Mouse (Mus musculus) megakaryocyte, embryonic 14.5 days (primary cell): ENCODE results near the gene Rex1bd.

Experiments used
- FLI1 ChIP-seq: IDR thresholded peaks from 2 replicates; pipeline ENCODE4 v1.6.1; 2012; ENCODE audit warnings: low read length, inconsistent platforms, mixed read lengths
- GATA1 ChIP-seq: IDR thresholded peaks from 3 replicates; pipeline ENCODE4 v1.6.1; 2012; ENCODE audit warnings: mixed read lengths, low read length, inconsistent platforms, borderline replicate concordance

DNA sequence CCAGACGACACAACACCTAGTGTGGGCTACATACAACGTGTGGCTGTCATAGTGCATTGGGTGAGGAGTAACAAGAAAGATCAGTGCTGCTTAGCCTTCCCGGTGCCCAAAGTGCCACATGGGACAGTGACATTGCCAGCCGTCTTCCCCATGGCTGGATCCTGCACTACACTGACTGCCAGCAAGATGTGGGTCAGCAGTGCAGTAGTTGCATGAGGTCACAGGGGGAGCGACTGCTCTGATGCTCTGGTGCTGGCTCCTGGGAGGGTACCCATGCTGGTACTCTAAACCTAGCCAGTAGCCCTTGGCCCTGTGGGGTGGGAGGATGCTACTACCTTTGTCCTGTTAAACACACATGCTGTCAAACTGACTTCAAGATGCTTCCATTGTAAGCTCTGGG lies 46.4 kb downstream of the Rex1bd start:
- no peak for TF ChIP-seq GATA1
- no peak for TF ChIP-seq FLI1
